Mouse (Mus musculus) heart, postnatal 14 days (tissue): ENCODE data around the gene Shroom3. TPM values are rescaled to one million over a fixed set of nuclear protein-coding genes. Genes with fewer than 3 reads are reported as not detected.

Source experiments
- DNase-seq, 2 experiments: peaks; one replicate each; pipeline ENCODE4 v3.0.0; 2021 to 2022
- intact Hi-C: fragments of 180-260 bp; cut with DNase I; formaldehyde crosslinking; loops from one replicate; pipeline ENCODE4 v1.15.1; 2025
- total RNA-seq, 2 experiments: library from RNA; stranded (reverse); gene quantifications; 2 replicates each; pipeline ENCODE4 v1.2.3; 2021

Gene Shroom3
- total RNA-seq, 2 experiments from 2014 or later = 33.4 to 37.7 TPM

DNA sequence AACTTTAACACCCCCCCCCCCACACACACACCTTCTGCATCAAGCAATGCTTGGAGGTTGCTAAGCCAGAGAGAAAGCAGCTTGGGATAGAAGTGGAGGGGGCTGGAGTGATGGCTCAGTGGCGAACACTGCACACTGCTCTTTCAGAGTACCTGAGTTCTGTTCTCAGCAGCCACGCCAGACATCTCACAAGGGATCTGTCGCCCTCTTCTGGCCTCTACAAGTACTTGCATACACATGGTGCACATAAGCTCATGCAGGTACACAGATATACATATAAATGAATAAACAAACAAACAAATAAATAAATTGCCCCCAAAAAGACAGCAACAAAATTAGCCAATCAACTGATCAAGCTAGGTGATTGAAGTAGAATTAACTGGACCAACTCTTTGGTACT is 10.5 kb downstream of the Shroom3 start:
- no peak for DNase-seq
- intact Hi-C loops = no loop called here

DNA sequence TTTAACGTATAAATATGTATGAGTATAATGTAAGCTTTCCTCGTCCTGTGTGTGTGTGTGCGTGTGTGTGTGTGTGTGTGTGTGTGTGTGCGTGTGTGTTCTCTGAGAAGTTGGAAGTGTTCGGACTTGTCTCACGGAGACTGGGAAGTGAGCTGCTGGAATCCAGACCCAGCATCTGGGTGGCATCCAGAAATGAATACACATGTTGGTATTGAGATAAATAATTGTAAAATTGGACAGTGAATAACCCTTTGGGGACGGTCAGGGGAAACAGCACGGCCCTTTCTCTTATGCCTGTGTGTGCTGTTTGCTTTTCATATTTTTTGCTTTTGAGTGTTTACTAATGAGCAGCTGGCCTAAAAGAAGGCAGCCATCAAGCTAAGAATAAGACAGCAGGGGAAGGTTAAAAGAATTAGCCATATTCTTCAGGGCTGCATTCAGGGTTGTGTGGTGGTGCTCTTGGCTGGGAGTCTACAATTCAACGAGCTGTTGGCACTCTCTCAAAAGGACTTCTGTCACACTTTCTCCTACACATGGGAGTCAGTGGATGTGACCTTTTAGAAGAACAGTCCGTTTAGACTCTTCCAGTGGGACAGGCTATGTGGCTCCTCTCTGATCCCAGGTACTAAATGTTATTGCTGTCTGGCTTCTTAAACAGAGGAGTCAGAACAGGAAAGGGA is 11.2 kb downstream of the Shroom3 start:
- no peak for DNase-seq

DNA sequence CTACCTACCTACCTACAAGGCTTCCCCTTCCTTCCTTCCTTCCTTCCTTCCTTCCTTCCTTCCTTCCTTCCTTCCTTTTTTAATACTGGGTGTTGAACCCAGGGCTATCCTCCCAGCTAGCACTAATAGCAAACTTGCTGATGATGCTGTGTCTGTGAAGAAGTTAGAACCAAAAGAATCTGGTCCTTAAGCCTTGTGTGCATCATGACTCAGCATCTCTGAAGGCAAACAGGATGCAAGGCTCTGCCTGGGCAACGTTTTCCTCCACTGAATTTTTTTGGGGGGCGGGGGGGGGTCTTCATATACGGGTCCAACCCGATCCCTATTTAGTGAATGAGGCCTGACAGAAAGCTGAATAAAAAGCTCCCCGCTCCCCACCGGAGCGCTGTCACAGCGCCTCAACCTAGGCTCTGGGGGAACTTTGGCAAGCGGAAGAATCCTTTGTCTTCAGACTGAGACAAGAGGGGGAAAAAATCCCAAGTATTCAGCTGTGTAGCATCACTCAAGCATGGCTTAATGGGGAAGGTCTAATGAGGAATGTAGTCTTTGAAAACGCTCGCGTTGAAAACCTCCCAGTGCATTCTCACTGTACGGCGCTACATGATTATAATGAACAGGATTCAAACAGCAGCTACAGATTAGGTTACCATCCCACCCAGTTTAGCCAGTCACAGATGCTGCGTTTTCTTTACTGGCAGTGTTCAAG is 15.0 kb downstream of the Shroom3 start:
- DNase-seq = no peak
- intact Hi-C loops = no loop called here

More for the DNA sequence above, 11.2 kb downstream of the Shroom3 start:
- intact Hi-C loops = no loop called here

DNA sequence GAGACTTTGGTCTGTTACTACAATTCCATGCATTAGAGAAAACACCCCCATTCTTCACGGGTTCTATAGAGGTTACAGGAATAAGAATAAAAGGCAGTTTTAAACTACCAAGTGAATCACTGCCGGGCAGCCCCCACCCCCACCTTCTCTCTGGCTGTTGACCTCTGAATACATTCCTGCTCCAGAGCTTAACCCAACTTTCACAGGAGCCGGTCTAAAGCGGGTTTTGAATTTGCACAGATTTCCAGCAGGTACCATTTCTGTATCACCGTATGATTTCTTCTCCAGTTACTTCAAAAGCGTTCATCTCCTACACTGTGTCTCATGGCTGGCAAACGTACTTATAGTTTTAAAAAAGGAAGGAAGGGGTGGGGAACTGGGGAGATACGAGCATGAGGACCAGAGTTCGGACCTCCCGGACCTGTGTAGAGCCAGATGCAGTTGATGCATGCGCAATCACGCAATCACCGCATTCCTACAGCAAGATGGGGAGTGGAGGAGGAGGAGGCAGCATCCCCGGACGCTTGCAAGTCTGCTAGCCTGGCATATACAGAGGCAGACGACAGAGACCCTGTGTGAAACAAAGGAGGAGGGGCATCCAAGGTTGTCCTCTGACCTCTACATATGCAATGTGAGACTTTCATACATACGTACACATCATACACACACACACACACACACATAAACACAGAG is 15.7 kb downstream of the Shroom3 start:
- no peak for DNase-seq
- intact Hi-C loops = no loop called here

- intact Hi-C loops = no loop called here
- no peak for DNase-seq
These were observed 18.5 kb downstream of the Shroom3 start for GRCm38 (mm10) chr5:92701750-92702149.

- DNase-seq = no peak
- intact Hi-C loops = no loop called here
These were observed 20.4 kb downstream of the Shroom3 start for GRCm38 (mm10) chr5:92703671-92704070.

DNA sequence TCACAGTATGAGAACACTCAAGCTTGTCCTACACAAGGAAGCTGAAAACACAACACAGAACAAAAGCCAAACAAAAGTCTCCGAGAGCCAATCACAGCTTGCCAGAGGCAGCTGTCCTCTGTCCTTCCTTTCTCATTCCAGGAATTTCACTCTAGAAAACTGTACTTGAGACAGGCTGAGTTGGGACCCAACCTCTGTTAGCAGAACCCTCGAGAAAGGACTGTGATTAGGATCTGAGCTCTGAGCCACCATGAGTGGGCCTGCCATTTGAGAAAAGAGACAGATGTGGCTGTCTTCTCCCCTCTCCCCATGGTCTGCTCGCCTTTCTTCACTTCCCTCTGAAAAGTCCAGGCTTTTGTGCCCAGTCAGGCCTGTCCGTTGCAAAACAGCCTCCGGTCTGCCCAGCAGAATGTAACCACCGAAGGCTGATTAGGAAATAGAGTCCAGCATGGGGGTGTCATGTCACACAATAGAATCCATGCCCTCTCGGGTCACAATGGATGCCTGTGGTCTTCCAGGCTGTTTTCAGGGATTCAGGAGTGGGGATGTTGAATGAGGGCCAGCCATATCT is 24.8 kb downstream of the Shroom3 start:
- intact Hi-C loops = no loop called here
- no peak for DNase-seq

- intact Hi-C loops = no loop called here
- no peak for DNase-seq
These were observed 27.5 kb downstream of the Shroom3 start for GRCm38 (mm10) chr5:92710779-92711178.

DNA sequence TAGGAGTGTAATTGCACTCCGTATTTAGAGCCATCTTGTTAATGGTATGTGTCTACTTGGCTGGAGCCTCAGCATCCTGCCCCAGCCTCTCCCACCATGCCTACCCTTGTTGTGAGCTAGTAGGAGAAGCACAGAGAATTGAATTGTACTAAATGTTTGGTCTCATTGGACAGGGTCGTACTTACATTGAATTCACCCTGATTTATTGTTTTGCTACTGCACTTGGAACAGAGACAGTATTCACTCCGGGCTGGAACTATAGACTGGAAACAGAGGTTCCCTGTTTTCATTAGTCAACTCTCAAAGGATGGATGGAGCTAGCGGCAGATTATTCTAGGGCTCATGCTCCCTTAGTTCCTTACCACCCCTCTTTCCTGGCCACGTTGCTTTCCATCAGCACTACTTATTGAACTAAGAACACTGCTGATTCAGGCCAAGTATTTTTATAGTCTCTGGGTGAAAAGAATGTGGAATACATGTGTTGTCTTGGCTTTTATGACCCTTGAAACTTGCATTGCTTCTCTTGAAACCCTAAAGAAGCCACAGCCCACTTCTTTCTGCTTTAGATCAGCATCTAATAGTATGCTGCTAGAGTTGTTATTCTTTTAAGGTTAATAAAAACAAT is 28.5 kb downstream of the Shroom3 start:
- DNase-seq = no peak

DNA sequence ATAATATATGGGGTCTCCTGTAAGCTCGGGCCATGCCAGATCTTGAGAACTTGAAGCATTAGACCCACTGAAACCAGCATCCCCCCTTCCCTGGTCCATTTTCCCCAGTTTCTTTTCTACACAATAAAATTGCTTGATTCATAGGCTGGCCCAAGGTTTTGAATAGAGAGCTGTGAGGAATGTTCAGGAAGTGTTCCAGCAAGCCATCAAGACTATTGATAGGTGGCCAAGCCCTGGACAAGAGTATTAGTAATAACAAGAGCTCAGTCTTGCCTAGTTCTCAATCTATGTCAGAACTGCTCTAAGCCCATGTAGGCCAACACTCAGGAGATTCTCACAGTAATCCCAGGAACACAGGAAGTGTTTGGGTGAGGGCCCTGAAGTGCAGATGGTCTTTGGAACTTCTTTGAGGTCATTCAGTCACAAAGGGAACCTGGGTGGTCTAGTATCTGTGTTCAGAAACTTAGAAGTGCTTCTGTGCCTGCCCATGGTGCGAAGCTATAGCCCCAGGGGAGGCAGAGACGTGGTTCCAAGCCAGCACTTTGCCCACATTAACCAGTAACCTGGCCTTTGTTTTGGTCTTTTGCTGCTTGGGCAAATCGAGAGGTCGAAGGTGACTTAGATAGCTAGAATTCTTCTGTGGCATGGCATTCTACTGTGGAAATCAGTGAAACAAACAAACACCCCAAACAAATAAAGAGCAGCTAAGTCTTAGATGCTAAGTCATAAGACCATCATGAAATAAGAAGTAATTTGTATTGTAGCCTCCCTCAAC is 29.6 kb downstream of the Shroom3 start:
- no peak for DNase-seq
- intact Hi-C loops = no loop called here

More for the DNA sequence above, 28.5 kb downstream of the Shroom3 start:
- intact Hi-C loops = no loop called here

- intact Hi-C loops = no loop called here
- no peak for DNase-seq
These were observed 31.7 kb downstream of the Shroom3 start for GRCm38 (mm10) chr5:92714886-92715285.

- intact Hi-C loops = no loop called here
- no peak for DNase-seq
These were observed 32.1 kb downstream of the Shroom3 start for GRCm38 (mm10) chr5:92715319-92715718.

GRCm38 (mm10) chr5:92715890-92716289 is 32.7 kb downstream of the Shroom3 start:
- DNase-seq = no peak
- intact Hi-C loops = no loop called here

GRCm38 (mm10) chr5:92717666-92718360 is 34.6 kb downstream of the Shroom3 start:
- DNase-seq = no peak
- intact Hi-C loops = no loop called here

DNA sequence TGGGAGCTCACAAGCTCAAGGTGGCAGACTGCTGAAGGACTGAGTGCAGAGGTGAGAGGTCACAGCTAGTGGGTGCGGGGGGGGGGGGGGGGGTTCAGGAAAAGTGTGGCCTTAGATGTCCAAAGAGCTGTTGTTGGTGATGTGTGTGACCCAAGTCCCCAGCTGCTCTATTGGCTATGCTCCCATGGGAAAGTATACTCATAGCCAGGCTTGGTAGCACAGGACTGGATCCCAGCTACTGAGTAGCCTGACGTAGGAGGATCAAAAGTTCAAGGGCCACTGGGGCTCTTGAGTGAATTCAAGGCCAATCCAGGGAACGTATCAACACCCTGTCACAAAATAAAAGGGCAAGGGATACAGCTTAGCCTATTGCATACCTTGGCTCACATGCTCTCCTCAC is 35.6 kb downstream of the Shroom3 start:
- no peak for DNase-seq
- intact Hi-C loops = no loop called here

- intact Hi-C loops = no loop called here
- no peak for DNase-seq
These were observed 38.4 kb downstream of the Shroom3 start for GRCm38 (mm10) chr5:92721610-92722009.

DNA sequence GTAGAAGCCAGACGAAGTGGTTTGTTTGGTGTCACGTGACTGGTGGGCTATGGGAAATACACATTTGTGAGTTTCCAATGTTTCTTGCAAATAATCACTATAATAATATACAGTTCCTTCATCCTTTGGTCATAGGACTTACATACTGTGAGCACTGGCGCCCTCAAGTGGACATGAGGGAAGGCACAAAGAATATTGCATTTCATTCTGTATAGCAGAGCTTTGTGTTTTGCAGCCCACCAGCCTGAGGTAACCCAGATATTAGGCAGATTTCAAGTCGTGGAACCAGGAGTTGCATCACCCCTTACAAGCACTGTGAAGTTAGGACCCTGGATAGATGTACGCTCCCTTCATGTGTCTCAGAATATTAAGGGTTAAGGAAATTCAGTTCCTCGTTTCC is 42.7 kb downstream of the Shroom3 start:
- intact Hi-C loops = loop anchor here (2.0 to 5.0 kb wide), 3 partner anchors 43 to 264 kb away; partner anchors contain the start of genes Scarb2 and Shroom3
- DNase-seq = peak; percentile 55 to 74

DNA sequence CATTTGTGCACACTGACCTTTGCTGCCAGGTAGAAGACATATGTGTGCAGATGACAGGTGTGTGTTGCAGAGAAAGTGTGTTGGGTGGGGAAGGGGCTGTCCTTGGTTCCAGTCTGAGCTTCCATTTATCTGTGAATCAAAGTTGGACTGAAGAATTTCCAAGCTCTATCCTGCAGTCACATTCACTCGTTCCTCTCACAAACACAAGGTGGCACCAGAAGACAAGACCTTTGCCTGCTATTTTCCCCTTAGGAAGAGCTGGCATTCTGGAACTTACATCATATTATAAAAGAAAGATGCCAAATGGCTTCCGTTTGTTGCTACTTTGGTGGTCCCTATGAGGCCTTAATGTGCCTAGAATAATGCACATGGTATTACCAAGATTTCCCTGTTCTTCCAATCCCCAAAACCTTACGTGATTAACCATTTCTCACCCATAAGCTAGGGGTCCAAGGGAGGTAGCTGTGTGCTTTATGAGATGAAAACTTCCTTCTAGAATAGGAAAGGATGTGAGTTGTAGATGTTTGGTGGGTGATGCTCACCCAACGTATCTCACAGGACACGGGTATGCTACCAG is 45.1 kb downstream of the Shroom3 start:
- DNase-seq = peak; percentile 42 to 63
- intact Hi-C loops = loop anchor here (1.0 to 5.0 kb wide), 5 partner anchors 144 to 435 kb away; partner anchors contain the start of gene Scarb2

DNA sequence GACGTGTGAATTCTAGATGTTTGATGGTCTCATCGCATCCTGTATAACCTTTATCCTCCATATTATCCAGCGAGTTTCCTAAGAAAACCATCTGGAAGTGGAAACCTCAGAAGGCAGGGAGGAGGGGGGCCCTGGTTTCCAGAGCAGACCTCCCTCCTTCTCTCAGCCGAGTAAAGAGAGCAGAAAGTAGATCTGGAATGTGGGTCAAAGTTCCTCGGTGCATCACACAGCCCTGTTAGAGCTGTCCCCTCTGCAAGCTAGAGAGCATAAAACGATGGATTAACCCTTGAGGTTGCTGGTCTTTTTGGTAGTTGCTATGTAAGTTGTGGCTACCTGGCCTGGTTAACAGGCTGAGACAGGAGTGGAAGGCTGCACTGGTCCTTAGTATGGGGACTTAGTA is 46.0 kb downstream of the Shroom3 start:
- DNase-seq = no peak
- intact Hi-C loops = loop anchor here (2.0 to 5.0 kb wide), 3 partner anchors 144 to 267 kb away; partner anchors contain the start of gene Scarb2
